Mouse (Mus musculus) testis, adult 2 months (tissue): ENCODE results near the gene Tex19.2.

Source experiments
- CTCF ChIP-seq: fragments of 200-500 bp; IDR thresholded peaks from 2 replicates; pipeline ENCODE4 v1.5.1; 2012; ENCODE audit warnings: low read depth, mild to moderate bottlenecking, inconsistent platforms, low read length, moderate library complexity; ENCODE audit not compliant: control insufficient read depth, insufficient read depth, insufficient replicate concordance
- POLR2A ChIP-seq: fragments of 200-500 bp; IDR thresholded peaks from 2 replicates; pipeline ENCODE4 v1.6.1; 2012; ENCODE audit warnings: low read depth, mild to moderate bottlenecking, inconsistent platforms, low read length, moderate library complexity; ENCODE audit not compliant: control insufficient read depth

GRCm38 (mm10) chr11:121159971-121160370 lies 41.5 kb upstream of the Tex19.2 start, which contains the start of gene Uts2r:
- no peak for TF ChIP-seq POLR2A
- TF ChIP-seq CTCF = no peak
